Mouse (Mus musculus) limb, embryonic 14.5 days (tissue): ENCODE data around the gene Kdm4b. TPM values are rescaled to one million over a fixed set of nuclear protein-coding genes. Genes with fewer than 3 reads are reported as not detected.

Experiments used
- ATAC-seq: fragments of 200-750 bp; cut with Nextera tagmentation; 2 replicates; pipeline ENCODE4 v1.8.0; 2017; ENCODE audit warnings: low read depth, moderate number of reproducible peaks, moderate TSS enrichment; ENCODE audit not compliant: low FRiP score
- DNase-seq: peaks from one replicate; pipeline ENCODE4 v3.0.0-alpha.2; 2015; ENCODE audit warnings: low spot score
- H3K27ac ChIP-seq: fragments of 300-500 bp; sonication (generic); replicated peaks from 2 replicates; pipeline ENCODE4 v1.5.1; 2014; ENCODE audit warnings: low read depth, mild to moderate bottlenecking, low read length, moderate library complexity, mixed read lengths
- H3K27me3 ChIP-seq: fragments of 300-500 bp; sonication (generic); 2 replicates; pipeline ENCODE4 v1.6.1; 2014; ENCODE audit warnings: low read length, mixed read lengths; ENCODE audit not compliant: control insufficient read depth, insufficient read depth
- H3K36me3 ChIP-seq: fragments of 300-500 bp; sonication (generic); 2 replicates; pipeline ENCODE4 v1.6.1; 2014; ENCODE audit warnings: mild to moderate bottlenecking, low read length, moderate library complexity, mixed read lengths; ENCODE audit not compliant: control insufficient read depth, insufficient read depth
- H3K4me1 ChIP-seq: fragments of 300-500 bp; sonication (generic); 2 replicates; pipeline ENCODE4 v1.6.1; 2014; ENCODE audit warnings: antibody characterized with exemption, low read length, mixed read lengths; ENCODE audit not compliant: control insufficient read depth, insufficient read depth
- H3K4me2 ChIP-seq: fragments of 300-500 bp; sonication (generic); replicated peaks from 2 replicates; pipeline ENCODE4 v1.6.1; 2014; ENCODE audit warnings: low read depth, mild to moderate bottlenecking, low read length, moderate library complexity; ENCODE audit not compliant: severe bottlenecking
- H3K4me3 ChIP-seq: fragments of 300-500 bp; sonication (generic); replicated peaks from 2 replicates; pipeline ENCODE4 v1.5.1; 2014; ENCODE audit warnings: low read length
- H3K9ac ChIP-seq: fragments of 300-500 bp; sonication (generic); 2 replicates; pipeline ENCODE4 v1.6.1; 2014; ENCODE audit warnings: mild to moderate bottlenecking, low read depth, low read length, moderate library complexity; ENCODE audit not compliant: severe bottlenecking
- H3K9me3 ChIP-seq: fragments of 300-500 bp; sonication (generic); 2 replicates; pipeline ENCODE4 v1.6.1; 2016; ENCODE audit warnings: low read length; ENCODE audit not compliant: control insufficient read depth
- POLR2A ChIP-seq: fragments of 200-500 bp; IDR thresholded peaks from 2 replicates; pipeline ENCODE4 v1.8.0; 2012; ENCODE audit warnings: inconsistent platforms, mild to moderate bottlenecking, moderate library complexity, borderline replicate concordance; ENCODE audit not compliant: insufficient read depth, insufficient read length; ENCODE audit errors: extremely low read depth
- WGBS: fragments of 180-500 bp; shearing (Covaris S2); extraction: QIAGEN DNeasy Blood & Tissue Kit; methylation state at CpG from one replicate; pipeline ENCODE4 v1.1.7; 2014; 5-methylcytosine and 5-hydroxymethylcytosine counted together
- polyA plus RNA-seq, 2 experiments: library from polyadenylated mRNA; depleted of rRNA in 1 of 2; stranded (reverse) in 1 of 2; unstranded in 1 of 2; fragments of >200 nt; fragmentation: Nextera tagmentation in 1 of 2; extraction: Ambion mirVana in 1 of 2; gene quantifications; 2 replicates each; pipeline versions ENCODE4 v1.2.1 to v1.2.3; 2012 to 2014

Kdm4b gene
- polyA plus RNA-seq, 2 experiments: 36.0 to 36.4 TPM

DNA sequence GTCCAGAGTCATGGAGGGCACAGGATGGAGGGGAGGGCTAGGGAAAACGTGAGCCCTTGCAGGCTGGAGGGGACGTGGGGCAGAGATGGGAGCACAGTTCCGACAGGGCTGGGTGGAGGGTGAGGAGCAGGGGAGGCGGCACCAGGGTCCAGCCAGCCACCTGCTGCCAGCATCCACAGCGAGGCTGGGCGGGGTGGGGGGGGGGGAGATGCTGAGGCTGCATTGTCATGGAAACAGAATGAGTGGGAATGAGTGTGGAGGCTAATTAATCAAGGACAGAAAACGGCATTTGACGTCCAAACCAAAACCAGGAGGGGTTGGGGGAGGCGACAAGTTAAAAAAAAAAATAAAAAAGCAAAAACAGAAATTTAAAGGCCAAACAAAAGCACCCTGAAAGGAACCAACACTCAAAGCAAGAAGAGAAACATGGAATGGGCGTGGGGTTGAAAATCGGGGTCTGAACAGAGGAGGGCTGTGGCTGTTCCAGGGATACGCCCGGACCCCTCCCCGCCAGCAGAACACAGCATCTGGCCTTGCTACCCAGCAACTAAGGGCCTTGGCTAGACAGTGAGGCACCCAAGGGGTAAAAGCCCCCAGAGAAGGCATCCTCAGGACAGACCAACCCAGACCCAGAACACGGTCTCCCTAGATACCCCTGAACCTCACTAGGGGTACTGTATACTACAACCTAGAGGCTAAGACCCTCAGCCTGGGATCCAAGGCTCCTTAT, 114.0 kb downstream of the Kdm4b start:
- Histone ChIP-seq H3K9me3 (peaks cover 11% of the 10 kb centered on the region; the same call in 1 of the 2 replicates), H3K36me3 (peaks cover 81% of the 10 kb centered on the region), H3K27ac (no peak overlapping the region), H3K27me3 (no peaks in the 10 kb centered on the region), H3K9ac (no peak overlapping the region), H3K4me2 (no peak overlapping the region), H3K4me1 (no peaks in the 10 kb centered on the region), H3K4me3 (no peak overlapping the region)
- no peak for TF ChIP-seq POLR2A
- DNase-seq (no peak), ATAC-seq (no peak)
- 76% methylated on average over 15 of the region's 15 CpGs for WGBS

GRCm38 (mm10) chr17:56442316-56442715, 116.5 kb downstream of the Kdm4b start:
- DNase-seq (no peak), ATAC-seq (no peak)
- Histone ChIP-seq H3K9me3 (0 out of 2 replicates have a peak, but pooled peaks cover 4% of the 10 kb centered on the region), H3K4me2 (no peak overlapping the region), H3K4me3 (no peak overlapping the region), H3K4me1 (no peaks in the 10 kb centered on the region), H3K36me3 (peaks cover 73% of the 10 kb centered on the region), H3K27me3 (no peaks in the 10 kb centered on the region), H3K9ac (no peak overlapping the region), H3K27ac (no peak overlapping the region)
- TF ChIP-seq POLR2A: no peak
- 81% methylated on average over 6 of the region's 6 CpGs for WGBS

- H3K27ac ChIP-seq: no peak overlapping the region
- DNase-seq: no peak
- H3K4me1 ChIP-seq: no peaks in the 10 kb centered on the region
- no peaks in the 10 kb centered on the region for H3K9me3 ChIP-seq
- H3K27me3 ChIP-seq: no peaks in the 10 kb centered on the region
- WGBS: 82% methylated on average over 5 of the region's 5 CpGs
- H3K4me2 ChIP-seq: no peak overlapping the region
- ATAC-seq: no peak
- H3K4me3 ChIP-seq: no peak overlapping the region
- TF ChIP-seq POLR2A: no peak
- peaks cover 73% of the 10 kb centered on the region for H3K36me3 ChIP-seq
- H3K9ac ChIP-seq: no peak overlapping the region
These were observed 117.5 kb downstream of the Kdm4b start for GRCm38 (mm10) chr17:56443341-56443795.

DNA sequence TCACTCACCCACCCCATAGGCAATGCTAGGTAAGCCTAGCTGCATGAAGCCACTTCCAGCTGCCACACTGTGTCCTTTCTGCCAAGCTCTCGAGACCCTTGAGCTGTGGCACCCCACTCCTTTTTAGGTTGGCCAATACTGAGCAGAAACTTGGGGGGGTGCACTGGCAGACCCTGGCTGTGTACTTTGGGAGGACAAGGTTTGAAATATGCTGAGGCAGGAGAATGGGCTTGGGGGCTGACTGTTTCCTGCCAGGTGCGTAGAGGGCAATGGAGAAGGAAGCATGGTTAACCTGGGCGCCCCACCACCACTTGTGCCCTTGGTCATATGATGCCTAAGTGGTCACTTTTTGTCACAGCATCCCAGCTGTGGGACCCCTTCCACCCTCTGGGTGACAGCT, 118.9 kb downstream of the Kdm4b start:
- DNase-seq: no peak
- no peak for ATAC-seq
- no peak for TF ChIP-seq POLR2A
- Histone ChIP-seq H3K36me3 (peaks cover 76% of the 10 kb centered on the region), H3K9ac (no peak overlapping the region), H3K27ac (no peak overlapping the region), H3K27me3 (no peaks in the 10 kb centered on the region), H3K4me2 (no peak overlapping the region), H3K4me1 (no peaks in the 10 kb centered on the region), H3K4me3 (no peak overlapping the region), H3K9me3 (no peaks in the 10 kb centered on the region)
- WGBS: 97% methylated on average over 3 of the region's 3 CpGs

- no peaks in the 10 kb centered on the region for H3K27me3 ChIP-seq
- no peak overlapping the region for H3K4me3 ChIP-seq
- no peak overlapping the region for H3K9ac ChIP-seq
- DNase-seq (no peak), ATAC-seq (peak; percentile 49; the same call in 1 of the 2 replicates)
- H3K27ac ChIP-seq: no peak overlapping the region
- peaks cover 82% of the 10 kb centered on the region for H3K36me3 ChIP-seq
- 78% methylated on average over 14 of the region's 14 CpGs for WGBS
- no peaks in the 10 kb centered on the region for H3K9me3 ChIP-seq
- H3K4me1 ChIP-seq: no peaks in the 10 kb centered on the region
- no peak for TF ChIP-seq POLR2A
- no peak overlapping the region for H3K4me2 ChIP-seq
These were observed 119.5 kb downstream of the Kdm4b start for GRCm38 (mm10) chr17:56445397-56445796.
